Mouse (Mus musculus) skeletal muscle tissue, adult 2 months (tissue): Measurements from ENCODE around the gene Pheta2.

Source experiments
- DNase-seq: peaks from one replicate; pipeline ENCODE4 v3.0.0-alpha.2; 2012; ENCODE audit warnings: low read depth, low spot score

Gene Pheta2

DNA sequence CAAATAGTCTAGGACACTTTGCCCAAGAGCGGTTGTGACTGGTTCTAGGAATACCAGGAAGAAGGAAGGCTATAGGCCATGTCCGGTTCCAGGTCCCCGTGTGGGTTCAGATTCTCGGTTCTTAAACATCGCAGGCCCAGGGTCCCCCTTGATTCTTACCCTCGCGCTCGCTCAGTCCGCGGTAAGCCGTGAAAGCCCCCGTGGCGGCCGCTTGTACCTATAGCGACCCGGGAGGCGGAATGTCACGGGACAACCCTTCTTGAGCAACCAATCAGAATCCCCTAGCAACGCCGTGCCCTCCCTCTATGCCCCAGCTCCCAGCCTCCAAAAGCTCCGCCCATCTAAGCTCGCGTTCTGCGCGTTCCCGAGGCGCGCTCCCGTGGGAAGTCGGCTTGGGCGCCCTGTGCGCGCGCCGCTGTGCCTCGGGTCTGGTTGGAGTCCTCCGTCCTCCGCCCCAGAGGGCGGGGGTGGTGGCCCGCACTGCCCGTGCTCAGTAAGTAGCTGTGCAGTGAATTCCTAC, at the start of gene Pheta2, which contains the start of the genes Naga and Smdt1:
Gene Pheta2 (plus strand): TSS at position 350 of the 520 bp plus-strand sequence.
Gene Naga (minus strand): TSS at position 333 of the 520 bp plus-strand sequence.
Gene Smdt1 (plus strand): TSS at position 367 of the 520 bp plus-strand sequence.
- DNase-seq: peak; percentile 96

- DNase-seq: no peak
Measured at GRCm38 (mm10) chr15:82290252-82290651, 48.5 kb upstream of the Pheta2 start.

DNA sequence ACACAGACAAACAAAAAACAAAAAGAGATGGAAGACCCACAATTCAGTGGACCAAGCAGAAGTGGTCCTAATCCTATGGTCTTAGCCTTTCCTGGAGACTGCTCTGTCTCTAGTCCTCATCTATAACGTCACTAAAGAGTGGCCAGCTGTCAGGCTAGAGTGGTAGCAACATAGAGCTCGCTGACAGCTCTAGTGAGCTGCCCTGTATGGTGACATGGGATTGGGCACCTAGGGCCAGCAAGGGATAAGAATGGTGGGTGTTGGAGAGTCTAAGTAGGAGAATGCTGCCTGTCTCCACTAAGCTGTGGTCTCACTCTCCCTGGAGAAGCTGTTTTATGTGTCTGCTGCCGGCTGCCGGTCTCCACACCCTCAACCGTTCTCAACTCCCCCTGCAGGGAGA, 45.9 kb upstream of the Pheta2 start:
- no peak for DNase-seq

- no peak for DNase-seq
Measured at GRCm38 (mm10) chr15:82293271-82293711, 45.5 kb upstream of the Pheta2 start.

GRCm38 (mm10) chr15:82294059-82294458, 44.7 kb upstream of the Pheta2 start:
- no peak for DNase-seq

- no peak for DNase-seq
Measured at GRCm38 (mm10) chr15:82298764-82299561, 39.8 kb upstream of the Pheta2 start, which contains the start of gene Wbp2nl. Wbp2nl (plus strand) TSS chr15:82298954.

- no peak for DNase-seq
Measured at GRCm38 (mm10) chr15:82307107-82307506, 31.6 kb upstream of the Pheta2 start.

DNA sequence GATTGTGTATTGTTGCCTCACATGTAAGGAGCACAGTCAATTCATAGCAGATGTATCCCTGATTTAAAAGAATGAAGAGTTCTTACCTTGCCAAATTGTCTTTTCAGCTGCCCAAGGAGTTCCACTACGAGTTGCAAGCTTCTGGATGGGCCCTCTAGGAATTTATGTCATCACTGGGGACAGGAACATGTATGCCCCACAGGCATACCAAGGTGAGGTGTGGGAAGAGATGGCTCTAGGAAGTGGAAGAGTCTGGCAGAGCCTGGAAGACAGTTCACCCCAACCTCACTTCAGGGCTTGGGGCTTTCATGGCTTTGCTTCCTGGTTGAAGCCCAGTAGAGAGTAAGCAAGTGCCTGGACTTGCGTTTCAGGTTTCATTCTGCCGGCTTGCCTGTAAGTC, 30.3 kb upstream of the Pheta2 start:
- no peak for DNase-seq

DNA sequence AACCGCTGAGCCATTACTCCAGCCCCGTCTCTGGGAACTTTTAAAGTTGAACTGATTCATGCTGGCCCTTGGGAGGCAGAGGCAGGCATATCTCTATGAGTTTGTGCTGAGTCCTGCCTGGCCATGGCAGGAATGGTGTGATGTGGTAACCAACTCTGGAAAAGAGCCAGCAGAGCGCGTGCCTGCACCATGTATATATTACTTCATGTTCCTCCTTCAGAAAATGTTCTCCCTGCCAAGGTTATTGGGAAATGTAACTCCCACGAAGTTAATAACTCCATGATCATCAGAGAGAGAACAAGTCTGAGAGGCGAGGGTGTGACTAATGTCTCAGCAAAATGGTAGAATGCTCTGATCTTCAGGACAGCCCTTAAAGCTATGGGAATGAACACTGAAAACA, 20.9 kb upstream of the Pheta2 start:
- DNase-seq: no peak

DNA sequence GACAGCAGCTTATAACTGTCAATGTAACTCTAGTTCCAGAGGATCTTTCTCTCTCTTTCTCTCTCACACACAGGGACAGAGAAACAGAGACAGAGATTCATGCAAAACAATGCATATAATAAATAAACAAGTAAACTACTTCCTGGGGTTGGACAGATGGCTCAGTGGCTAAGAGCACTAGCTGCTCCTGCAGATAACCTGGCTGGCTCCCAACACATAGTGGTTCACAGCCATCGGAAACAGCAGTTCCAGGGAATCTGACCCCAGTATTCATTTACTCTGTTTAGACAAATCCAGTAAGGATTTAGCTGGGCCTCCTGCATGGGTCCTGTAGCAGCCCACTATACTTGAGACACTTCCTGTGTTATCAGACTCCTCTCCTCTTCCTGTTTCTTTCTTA, 19.1 kb upstream of the Pheta2 start:
- no peak for DNase-seq

GRCm38 (mm10) chr15:82322195-82322594, 16.5 kb upstream of the Pheta2 start:
- DNase-seq: no peak

- no peak for DNase-seq
Measured at GRCm38 (mm10) chr15:82325382-82325781, 13.4 kb upstream of the Pheta2 start.

DNA sequence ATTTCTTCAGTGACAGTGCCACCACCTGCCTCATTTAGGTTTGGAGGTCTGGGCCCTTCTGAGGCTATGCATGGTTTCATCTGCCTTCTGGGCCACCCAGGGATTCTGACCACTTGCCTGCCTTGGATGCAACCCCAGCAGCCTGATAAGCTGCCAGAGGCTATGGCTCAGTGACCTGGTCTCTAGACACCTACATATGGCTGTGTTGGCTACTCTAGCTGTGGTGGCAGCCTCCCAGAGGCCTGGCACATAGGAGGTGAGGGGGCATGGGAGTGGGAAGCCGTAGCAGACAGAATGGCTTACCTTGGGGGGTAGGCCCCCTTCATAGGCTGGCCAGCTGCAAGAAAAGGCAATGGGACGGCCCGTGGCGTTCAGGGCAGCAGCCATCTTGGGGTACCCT, 3.5 kb upstream of the Pheta2 start:
- no peak for DNase-seq

- no peak for DNase-seq
Measured at GRCm38 (mm10) chr15:82336629-82337028, 2.1 kb upstream of the Pheta2 start.

DNA sequence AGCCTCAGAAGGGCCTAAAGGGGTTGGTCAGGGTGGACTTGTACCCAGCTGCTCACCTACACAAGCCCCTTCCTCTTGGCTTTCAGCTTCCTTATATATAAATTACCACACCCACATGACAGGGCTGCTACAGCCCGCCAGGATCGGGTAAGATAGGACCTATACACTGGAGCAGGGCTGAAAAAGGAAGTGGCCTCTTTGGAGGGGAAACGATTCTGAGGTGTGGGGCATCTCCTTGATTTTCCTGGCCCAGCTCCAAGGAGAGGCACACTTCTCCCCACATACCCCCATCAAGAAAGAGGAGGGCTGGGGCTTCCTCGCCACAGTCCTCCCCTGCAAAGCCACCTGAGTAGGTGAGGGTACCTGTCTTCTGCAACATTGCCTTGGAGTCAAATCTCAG, 867 bp upstream of the Pheta2 start:
- no peak for DNase-seq

GRCm38 (mm10) chr15:82339150-82339549, 408 bp downstream of the Pheta2 start:
- no peak for DNase-seq

- DNase-seq: no peak
Measured at GRCm38 (mm10) chr15:82339634-82340254, 1.0 kb downstream of the Pheta2 start.

DNA sequence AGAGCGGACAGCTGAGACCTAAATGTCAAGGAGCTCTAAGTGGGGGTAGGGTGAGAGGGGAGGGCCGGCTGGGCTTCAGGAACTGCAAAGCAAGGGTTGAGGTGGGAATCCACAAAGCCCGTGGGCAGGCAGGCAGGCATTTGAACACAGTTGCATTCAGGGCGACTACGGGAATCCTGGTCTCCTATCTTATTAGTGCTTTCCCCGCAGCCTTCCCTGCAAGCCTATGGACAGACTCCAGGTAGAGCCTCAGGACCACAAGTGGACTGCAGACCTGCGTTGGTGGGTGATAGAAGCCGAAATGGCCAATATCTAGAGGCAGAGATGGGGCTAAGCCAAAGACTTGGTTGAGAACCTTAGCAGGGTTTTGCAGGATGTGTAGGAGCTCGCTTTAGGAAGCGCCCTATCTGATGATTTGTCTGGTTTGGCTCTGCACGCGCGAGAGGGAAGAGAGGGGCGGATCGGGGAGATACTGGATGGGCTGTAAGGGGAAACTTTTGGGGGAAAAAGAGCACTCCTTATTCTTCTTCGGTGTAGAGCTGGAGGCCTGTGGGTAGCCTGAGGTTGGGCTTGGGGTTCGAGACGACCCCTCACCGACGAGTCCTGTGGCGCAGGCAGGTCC, 1.8 kb downstream of the Pheta2 start:
- DNase-seq: no peak

DNA sequence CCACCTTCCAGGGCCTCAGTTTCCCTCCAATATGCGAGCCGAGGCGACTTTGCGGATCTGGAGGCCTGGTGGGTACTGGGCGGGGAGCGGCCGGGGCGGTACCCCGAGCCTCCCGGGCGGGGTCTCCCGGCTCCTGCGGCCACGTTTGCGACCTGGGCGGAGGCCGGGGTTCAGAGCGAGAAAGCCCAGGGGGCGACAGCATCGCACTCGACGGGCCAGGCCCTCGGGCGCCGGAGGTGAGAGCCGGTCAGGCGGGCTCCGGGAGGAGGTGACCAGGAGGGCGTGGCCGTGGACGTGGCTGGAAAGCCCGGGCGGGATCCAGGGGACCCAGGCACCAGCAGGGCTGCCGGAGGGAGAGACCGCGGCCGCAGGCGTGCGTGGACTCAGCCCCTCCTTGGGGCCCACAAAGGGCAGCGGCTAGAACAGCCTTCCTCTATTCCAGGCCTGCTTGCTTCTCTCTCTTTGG, 2.3 kb downstream of the Pheta2 start:
- no peak for DNase-seq

- no peak for DNase-seq
Measured at GRCm38 (mm10) chr15:82341675-82342542, 3.2 kb downstream of the Pheta2 start.

- DNase-seq: no peak
Measured at GRCm38 (mm10) chr15:82342543-82342935, 3.8 kb downstream of the Pheta2 start.
